Comparison of ENCODE assay signal across 7 mouse cellular contexts in the genomic region with DNA sequence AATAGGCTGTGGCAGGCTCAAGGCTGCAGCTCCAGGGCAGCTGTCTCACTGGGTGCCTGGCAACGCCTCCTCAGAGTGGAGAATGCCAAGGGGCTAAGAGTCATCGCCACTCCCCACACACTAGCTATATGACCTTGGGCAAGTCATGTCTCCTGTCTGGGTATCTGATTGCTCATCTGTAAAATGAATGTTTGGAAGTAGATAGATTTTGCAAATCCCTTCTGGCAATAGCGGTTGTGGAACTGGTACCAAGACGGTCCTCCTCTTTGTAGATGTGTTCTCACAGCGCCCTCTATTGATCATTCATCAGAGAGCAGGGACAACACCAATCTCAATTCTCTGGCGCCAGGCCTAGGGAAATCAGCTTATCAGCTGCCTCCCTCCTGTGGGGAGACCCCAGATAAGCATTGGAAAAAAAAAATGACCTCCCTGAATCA. TPM values are rescaled to one million over a fixed set of nuclear protein-coding genes. Genes with fewer than 3 reads are reported as not detected.
A peak's percentile ranks its signal among the peaks of the same experiment; 100 is the strongest.
DNase-seq lines count a peak whose midpoint lies in the region.

No protein-coding gene starts in this region.

- DNase-seq in MEL-GATA-1-ER (ENCODE audit: extremely low read depth, low read depth): peak; percentile 41
- peak; percentile 76 for DNase-seq in adrenal gland, adult 8-10 months
- peak; percentile 38 for DNase-seq in embryo, embryonic 11.5 days (ENCODE audit: low read depth, low spot score)
- DNase-seq in hindlimb bud, embryonic 11.5 days (ENCODE audit: extremely low spot score, low read depth, low spot score): peak; percentile 2
- DNase-seq in left cerebral cortex, postnatal 36 days (ENCODE audit: low spot score in 2 of 2): peak; percentile 25 to 49
- DNase-seq in right cerebral cortex, adult 18-20 months: peak; percentile 68
- no peak for DNase-seq in urinary bladder, adult 18-20 months (ENCODE audit: low spot score in 2 of 2)

- intact Hi-C loops in left cerebral cortex, postnatal 36 days (cut with DNase I): loop anchor here (1.0 to 10.0 kb wide), 4 partner anchors 18 to 662 kb away; no protein-coding TSS in a partner anchor

RNA-seq across cellular contexts. Expression of a gene that starts 31.9 kb away (rescaled TPM):
- total RNA-seq in adrenal gland, adult 8-10 months (2022): not detected
- not detected for total RNA-seq in left cerebral cortex, postnatal 36 days (2021)

RNA-seq across cellular contexts. Expression of a gene that starts 51.9 kb away (rescaled TPM):
- total RNA-seq in adrenal gland, adult 8-10 months (2022): not detected
- not detected for total RNA-seq in left cerebral cortex, postnatal 36 days (2021)

Comparison
In these comparisons a context has a peak if more than half of its experiments do, and no peak if none do; other contexts are left out.
1. DNase-seq: peak in MEL-GATA-1-ER (single experiment), adrenal gland, adult 8-10 months (single experiment), embryo, embryonic 11.5 days (single experiment), hindlimb bud, embryonic 11.5 days (single experiment), left cerebral cortex, postnatal 36 days (2 of 2) and right cerebral cortex, adult 18-20 months (single experiment); none in urinary bladder, adult 18-20 months (0 of 2).